Mouse (Mus musculus) ES-Bruce4 (cell line): Measurements from ENCODE around the gene Kdm5b.

ENCODE experiments used
- CTCF ChIP-seq: IDR thresholded peaks from one replicate; pipeline ENCODE4 v1.8.1; 2011; ENCODE audit warnings: low read depth, low read length
- EP300 ChIP-seq: IDR thresholded peaks from 2 replicates; pipeline ENCODE4 v1.6.1; 2011; ENCODE audit warnings: low read depth, low read length; ENCODE audit not compliant: insufficient read depth

- TF ChIP-seq EP300 (no peak), CTCF (no peak)
Observed at GRCm38 (mm10) chr1:134513312-134513860, 46.6 kb upstream of the Kdm5b start.
